Mouse (Mus musculus) myocyte (in vitro differentiated cells): Measurements from ENCODE around the gene Nufip1. TPM values are rescaled to one million over a fixed set of nuclear protein-coding genes. Genes with fewer than 3 reads are reported as not detected.

Experiments
- H3K27me3 ChIP-seq: one replicate; pipeline ENCODE4 v1.6.1; 2011; ENCODE audit not compliant: control insufficient read depth, insufficient read depth, insufficient read length
- H3K36me3 ChIP-seq: one replicate; pipeline ENCODE4 v1.6.1; 2011; ENCODE audit not compliant: control insufficient read depth, insufficient read depth
- H3K4me2 ChIP-seq: one replicate; pipeline ENCODE4 v1.6.1; 2011; ENCODE audit warnings: low read depth, control low read depth
- H3K4me3 ChIP-seq: one replicate; pipeline ENCODE4 v1.5.1; 2011; ENCODE audit warnings: mild to moderate bottlenecking, control low read depth, moderate library complexity
- H3K79me2 ChIP-seq: one replicate; pipeline ENCODE4 v1.6.1; 2011; ENCODE audit not compliant: control insufficient read depth, insufficient read depth
- H3ac ChIP-seq: one replicate; pipeline ENCODE4 v1.6.1; 2011; ENCODE audit not compliant: control insufficient read depth, insufficient read length
- CEBPB ChIP-seq: IDR thresholded peaks from 2 replicates; pipeline ENCODE4 v1.6.1; 2011; ENCODE audit warnings: mild to moderate bottlenecking, moderate library complexity; ENCODE audit not compliant: poor library complexity, insufficient read depth, severe bottlenecking
- E2F4 ChIP-seq: IDR thresholded peaks from one replicate; pipeline ENCODE4 v1.6.1; 2011; ENCODE audit warnings: mild to moderate bottlenecking, control low read depth, moderate library complexity; ENCODE audit not compliant: insufficient read depth
- MAX ChIP-seq: IDR thresholded peaks from one replicate; pipeline ENCODE4 v1.6.1; 2011; ENCODE audit warnings: low read depth, mild to moderate bottlenecking, control low read depth
- MYOD1 ChIP-seq, 3 experiments: IDR thresholded peaks; one replicate each; pipeline ENCODE4 v1.6.1; 2011; ENCODE audit warnings: control low read depth in 2 of 3, low read depth in 2 of 3, mild to moderate bottlenecking in 2 of 3, moderate library complexity in 1 of 3; ENCODE audit not compliant: insufficient read length in 2 of 3, control insufficient read depth in 1 of 3
- MYOG ChIP-seq, 3 experiments: IDR thresholded peaks; one replicate each; pipeline ENCODE4 v1.6.1; 2011; ENCODE audit warnings: control low read depth in 2 of 3, low read depth in 2 of 3, mild to moderate bottlenecking in 2 of 3; ENCODE audit not compliant: insufficient read length in 2 of 3, control insufficient read depth in 1 of 3, insufficient read depth in 1 of 3
- POLR2A ChIP-seq: IDR thresholded peaks from one replicate; pipeline ENCODE4 v1.6.1; 2011; ENCODE audit warnings: low read depth, mild to moderate bottlenecking, control low read depth, moderate library complexity; ENCODE audit not compliant: insufficient read length
- POLR2AphosphoS2 ChIP-seq: IDR thresholded peaks from one replicate; pipeline ENCODE4 v1.6.1; 2011; ENCODE audit warnings: low read depth, control low read depth; ENCODE audit not compliant: insufficient read length
- REST ChIP-seq: IDR thresholded peaks from one replicate; pipeline ENCODE4 v1.6.1; 2011; ENCODE audit warnings: mild to moderate bottlenecking, control low read depth, moderate library complexity; ENCODE audit not compliant: insufficient read depth, insufficient read length
- SRF ChIP-seq: IDR thresholded peaks from one replicate; pipeline ENCODE4 v1.6.1; 2011; ENCODE audit warnings: low read depth; ENCODE audit not compliant: control insufficient read depth, insufficient read length
- TCF12 ChIP-seq: IDR thresholded peaks from one replicate; pipeline ENCODE4 v1.6.1; 2011; ENCODE audit warnings: mild to moderate bottlenecking, control low read depth; ENCODE audit not compliant: poor library complexity, insufficient read depth, severe bottlenecking
- TCF3 ChIP-seq: IDR thresholded peaks from one replicate; pipeline ENCODE4 v1.6.1; 2011; ENCODE audit warnings: low read depth, control low read depth; ENCODE audit not compliant: insufficient read length
- USF1 ChIP-seq: IDR thresholded peaks from one replicate; pipeline ENCODE4 v1.6.1; 2011; ENCODE audit warnings: low read depth, mild to moderate bottlenecking, control low read depth, moderate library complexity
- polyA plus RNA-seq: library from polyadenylated mRNA; unstranded; fragments of >200 nt; fragmentation: generic; extraction: Trizol; gene quantifications from one replicate; pipeline ENCODE4 v1.2.1, GENCODE M21; 2012; ENCODE audit warnings: missing spikeins

The Nufip1 gene
- polyA plus RNA-seq, 1 experiment, result 6.1 TPM

GRCm38 (mm10) chr14:76084188-76084587, 26.5 kb upstream of the Nufip1 start:
- Histone ChIP-seq H3K36me3 (no peaks in the 10 kb centered on the region), H3K79me2 (no peaks in the 10 kb centered on the region), H3K27me3 (no peaks in the 10 kb centered on the region), H3ac (no peak overlapping the region), H3K4me3 (no peak overlapping the region), H3K4me2 (no peak overlapping the region)
- TF ChIP-seq TCF12 (no peak), MYOG (IDR thresholded peaks at IDR 0.05; ENCODE audit: control insufficient read depth in 1 of 3, insufficient read depth in 1 of 3, insufficient read length in 2 of 3, low read depth in 2 of 3) (no peak), USF1 (no peak), TCF3 (no peak), SRF (no peak), MAX (no peak), POLR2AphosphoS2 (no peak), MYOD1 (IDR thresholded peaks at IDR 0.05; ENCODE audit: control insufficient read depth in 1 of 3, insufficient read length in 2 of 3, low read depth in 2 of 3) (no peak), E2F4 (no peak), POLR2A (no peak), REST (no peak), CEBPB (no peak)

- Histone ChIP-seq H3K79me2 (no peaks in the 10 kb centered on the region), H3K4me2 (no peak overlapping the region), H3ac (no peak overlapping the region), H3K4me3 (no peak overlapping the region), H3K36me3 (peaks cover 25% of the 10 kb centered on the region), H3K27me3 (no peaks in the 10 kb centered on the region)
- TF ChIP-seq E2F4, result no peak
- no peak for TF ChIP-seq SRF
- TF ChIP-seq USF1, result no peak
- no peak for TF ChIP-seq MAX
- no peak for TF ChIP-seq TCF12
- TF ChIP-seq MYOD1 (IDR thresholded peaks at IDR 0.05; ENCODE audit: control insufficient read depth in 1 of 3, insufficient read length in 2 of 3, low read depth in 2 of 3), result no peak
- no peak for TF ChIP-seq MYOG (IDR thresholded peaks at IDR 0.05; ENCODE audit: control insufficient read depth in 1 of 3, insufficient read depth in 1 of 3, insufficient read length in 2 of 3, low read depth in 2 of 3)
- TF ChIP-seq CEBPB, result no peak
- TF ChIP-seq POLR2AphosphoS2, result no peak
Observed at GRCm38 (mm10) chr14:76097244-76097643, 13.4 kb upstream of the Nufip1 start.

- Histone ChIP-seq H3K4me2 (no peak overlapping the region), H3K36me3 (peaks cover 27% of the 10 kb centered on the region), H3K4me3 (no peak overlapping the region), H3ac (no peak overlapping the region), H3K27me3 (no peaks in the 10 kb centered on the region), H3K79me2 (no peaks in the 10 kb centered on the region)
- TF ChIP-seq TCF12 (no peak), SRF (no peak), MYOG (IDR thresholded peaks at IDR 0.05; ENCODE audit: control insufficient read depth in 1 of 3, insufficient read depth in 1 of 3, insufficient read length in 2 of 3, low read depth in 2 of 3) (no peak), CEBPB (no peak), MYOD1 (IDR thresholded peaks at IDR 0.05; ENCODE audit: control insufficient read depth in 1 of 3, insufficient read length in 2 of 3, low read depth in 2 of 3) (no peak)
Observed at GRCm38 (mm10) chr14:76097815-76098214, 12.9 kb upstream of the Nufip1 start.

- Histone ChIP-seq H3K36me3 (peaks cover 22% of the 10 kb centered on the region), H3K27me3 (no peaks in the 10 kb centered on the region), H3K79me2 (no peaks in the 10 kb centered on the region), H3K4me2 (no peak overlapping the region), H3ac (no peak overlapping the region), H3K4me3 (no peak overlapping the region)
- TF ChIP-seq CEBPB (peak; percentile 94), MYOD1 (IDR thresholded peaks at IDR 0.05; ENCODE audit: control insufficient read depth in 1 of 3, insufficient read length in 2 of 3, low read depth in 2 of 3) (no peak), E2F4 (no peak)
Observed at GRCm38 (mm10) chr14:76099543-76099942, 11.1 kb upstream of the Nufip1 start.

GRCm38 (mm10) chr14:76115744-76116143, 5.1 kb downstream of the Nufip1 start:
- H3ac ChIP-seq, result no peak overlapping the region
- no peaks in the 10 kb centered on the region for H3K27me3 ChIP-seq
- TF ChIP-seq POLR2AphosphoS2, result no peak
- no peak for TF ChIP-seq POLR2A
- TF ChIP-seq SRF, result no peak
- no peak for TF ChIP-seq MYOD1 (IDR thresholded peaks at IDR 0.05; ENCODE audit: control insufficient read depth in 1 of 3, insufficient read length in 2 of 3, low read depth in 2 of 3)
- no peak for TF ChIP-seq MAX
- TF ChIP-seq TCF12, result no peak
- TF ChIP-seq E2F4, result no peak
- TF ChIP-seq USF1, result no peak
- TF ChIP-seq MYOG (IDR thresholded peaks at IDR 0.05; ENCODE audit: control insufficient read depth in 1 of 3, insufficient read depth in 1 of 3, insufficient read length in 2 of 3, low read depth in 2 of 3), result no peak
- TF ChIP-seq REST, result no peak
- TF ChIP-seq TCF3, result no peak
- no peak for TF ChIP-seq CEBPB
- H3K4me3 ChIP-seq, result no peak overlapping the region
- H3K36me3 ChIP-seq, result peaks cover 54% of the 10 kb centered on the region
- peaks cover 43% of the 10 kb centered on the region for H3K79me2 ChIP-seq
- no peak overlapping the region for H3K4me2 ChIP-seq
